Mouse (Mus musculus) myocyte (in vitro differentiated cells): Measurements from ENCODE around the gene Inpp5e. TPM values are rescaled to one million over a fixed set of nuclear protein-coding genes. Genes with fewer than 3 reads are reported as not detected.

Experiments
- H3K27me3 ChIP-seq: one replicate; pipeline ENCODE4 v1.6.1; 2011; ENCODE audit not compliant: control insufficient read depth, insufficient read depth, insufficient read length
- H3K36me3 ChIP-seq: one replicate; pipeline ENCODE4 v1.6.1; 2011; ENCODE audit not compliant: control insufficient read depth, insufficient read depth
- H3K4me2 ChIP-seq: one replicate; pipeline ENCODE4 v1.6.1; 2011; ENCODE audit warnings: low read depth, control low read depth
- H3K4me3 ChIP-seq: one replicate; pipeline ENCODE4 v1.5.1; 2011; ENCODE audit warnings: mild to moderate bottlenecking, control low read depth, moderate library complexity
- H3K79me2 ChIP-seq: one replicate; pipeline ENCODE4 v1.6.1; 2011; ENCODE audit not compliant: control insufficient read depth, insufficient read depth
- H3ac ChIP-seq: one replicate; pipeline ENCODE4 v1.6.1; 2011; ENCODE audit not compliant: control insufficient read depth, insufficient read length
- CEBPB ChIP-seq: IDR thresholded peaks from 2 replicates; pipeline ENCODE4 v1.6.1; 2011; ENCODE audit warnings: mild to moderate bottlenecking, moderate library complexity; ENCODE audit not compliant: poor library complexity, insufficient read depth, severe bottlenecking
- E2F4 ChIP-seq: IDR thresholded peaks from one replicate; pipeline ENCODE4 v1.6.1; 2011; ENCODE audit warnings: mild to moderate bottlenecking, control low read depth, moderate library complexity; ENCODE audit not compliant: insufficient read depth
- MAX ChIP-seq: IDR thresholded peaks from one replicate; pipeline ENCODE4 v1.6.1; 2011; ENCODE audit warnings: low read depth, mild to moderate bottlenecking, control low read depth
- MYOD1 ChIP-seq, 3 experiments: IDR thresholded peaks; one replicate each; pipeline ENCODE4 v1.6.1; 2011; ENCODE audit warnings: control low read depth in 2 of 3, low read depth in 2 of 3, mild to moderate bottlenecking in 2 of 3, moderate library complexity in 1 of 3; ENCODE audit not compliant: insufficient read length in 2 of 3, control insufficient read depth in 1 of 3
- MYOG ChIP-seq, 3 experiments: IDR thresholded peaks; one replicate each; pipeline ENCODE4 v1.6.1; 2011; ENCODE audit warnings: control low read depth in 2 of 3, low read depth in 2 of 3, mild to moderate bottlenecking in 2 of 3; ENCODE audit not compliant: insufficient read length in 2 of 3, control insufficient read depth in 1 of 3, insufficient read depth in 1 of 3
- POLR2A ChIP-seq: IDR thresholded peaks from one replicate; pipeline ENCODE4 v1.6.1; 2011; ENCODE audit warnings: low read depth, mild to moderate bottlenecking, control low read depth, moderate library complexity; ENCODE audit not compliant: insufficient read length
- POLR2AphosphoS2 ChIP-seq: IDR thresholded peaks from one replicate; pipeline ENCODE4 v1.6.1; 2011; ENCODE audit warnings: low read depth, control low read depth; ENCODE audit not compliant: insufficient read length
- REST ChIP-seq: IDR thresholded peaks from one replicate; pipeline ENCODE4 v1.6.1; 2011; ENCODE audit warnings: mild to moderate bottlenecking, control low read depth, moderate library complexity; ENCODE audit not compliant: insufficient read depth, insufficient read length
- SRF ChIP-seq: IDR thresholded peaks from one replicate; pipeline ENCODE4 v1.6.1; 2011; ENCODE audit warnings: low read depth; ENCODE audit not compliant: control insufficient read depth, insufficient read length
- TCF12 ChIP-seq: IDR thresholded peaks from one replicate; pipeline ENCODE4 v1.6.1; 2011; ENCODE audit warnings: mild to moderate bottlenecking, control low read depth; ENCODE audit not compliant: poor library complexity, insufficient read depth, severe bottlenecking
- TCF3 ChIP-seq: IDR thresholded peaks from one replicate; pipeline ENCODE4 v1.6.1; 2011; ENCODE audit warnings: low read depth, control low read depth; ENCODE audit not compliant: insufficient read length
- USF1 ChIP-seq: IDR thresholded peaks from one replicate; pipeline ENCODE4 v1.6.1; 2011; ENCODE audit warnings: low read depth, mild to moderate bottlenecking, control low read depth, moderate library complexity
- polyA plus RNA-seq: library from polyadenylated mRNA; unstranded; fragments of >200 nt; fragmentation: generic; extraction: Trizol; gene quantifications from one replicate; pipeline ENCODE4 v1.2.1, GENCODE M21; 2012; ENCODE audit warnings: missing spikeins

Gene Inpp5e
- polyA plus RNA-seq, 1 experiment, result 9.3 TPM

DNA sequence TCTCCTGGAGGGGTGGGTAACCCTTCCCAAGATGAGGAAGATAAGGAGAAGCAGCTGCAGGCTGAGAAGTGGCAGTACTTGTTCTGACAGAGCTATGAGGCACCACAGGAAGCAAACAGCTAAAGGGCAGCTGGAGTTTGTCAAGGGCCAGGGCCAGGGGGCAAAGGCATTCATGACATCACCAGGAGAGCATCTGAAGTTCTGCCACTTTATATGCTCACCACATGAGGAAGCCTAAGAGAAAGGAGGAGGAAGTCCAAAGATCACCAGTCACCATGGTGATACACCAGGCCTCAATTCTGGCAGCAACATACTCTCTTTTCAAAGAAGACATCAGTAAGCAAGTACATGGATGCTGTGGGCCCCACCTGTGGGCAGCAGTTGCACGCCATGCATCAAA is 14.1 kb upstream of the Inpp5e start:
- H3ac ChIP-seq, result no peak overlapping the region
- H3K4me3 ChIP-seq, result no peak overlapping the region
- no peak overlapping the region for H3K4me2 ChIP-seq
- H3K36me3 ChIP-seq, result peaks cover 60% of the 10 kb centered on the region
- no peak for TF ChIP-seq E2F4
- TF ChIP-seq TCF3, result no peak
- TF ChIP-seq SRF, result no peak
- no peak for TF ChIP-seq CEBPB
- no peak for TF ChIP-seq POLR2AphosphoS2
- TF ChIP-seq MAX, result no peak
- no peak for TF ChIP-seq USF1
- no peak for TF ChIP-seq MYOD1 (IDR thresholded peaks at IDR 0.05; ENCODE audit: control insufficient read depth in 1 of 3, insufficient read length in 2 of 3, low read depth in 2 of 3)
- TF ChIP-seq POLR2A, result no peak
- TF ChIP-seq REST, result no peak
- no peak for TF ChIP-seq TCF12
- TF ChIP-seq MYOG (IDR thresholded peaks at IDR 0.05; ENCODE audit: control insufficient read depth in 1 of 3, insufficient read depth in 1 of 3, insufficient read length in 2 of 3, low read depth in 2 of 3), result no peak
- H3K79me2 ChIP-seq, result no peaks in the 10 kb centered on the region
- no peaks in the 10 kb centered on the region for H3K27me3 ChIP-seq

DNA sequence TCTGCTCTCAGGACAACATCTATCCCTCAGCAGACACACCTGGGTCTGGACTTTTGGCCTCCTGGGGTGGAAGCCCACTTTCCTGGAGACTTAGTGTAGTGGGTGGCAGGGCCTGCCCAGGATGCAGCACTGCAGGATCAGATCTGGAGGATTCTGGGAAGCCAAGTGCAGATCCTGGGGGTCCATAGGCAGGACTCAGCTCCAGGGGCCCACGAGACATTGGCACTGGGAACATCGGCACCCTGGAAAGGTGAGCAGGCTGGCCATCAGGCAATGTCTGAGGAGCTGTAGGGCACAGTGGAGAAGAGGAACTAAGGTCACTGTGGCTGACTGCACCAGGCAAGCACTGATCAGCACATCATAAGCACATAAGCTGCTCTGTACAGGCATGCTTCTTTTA is 13.0 kb upstream of the Inpp5e start:
- H3ac ChIP-seq, result no peak overlapping the region
- no peak overlapping the region for H3K4me3 ChIP-seq
- H3K4me2 ChIP-seq, result no peak overlapping the region
- H3K79me2 ChIP-seq, result no peaks in the 10 kb centered on the region
- peaks cover 55% of the 10 kb centered on the region for H3K36me3 ChIP-seq
- no peak for TF ChIP-seq POLR2AphosphoS2
- no peak for TF ChIP-seq MYOD1 (IDR thresholded peaks at IDR 0.05; ENCODE audit: control insufficient read depth in 1 of 3, insufficient read length in 2 of 3, low read depth in 2 of 3)
- no peak for TF ChIP-seq TCF12
- TF ChIP-seq TCF3, result no peak
- no peak for TF ChIP-seq POLR2A
- no peak for TF ChIP-seq E2F4
- no peak for TF ChIP-seq MAX
- no peak for TF ChIP-seq MYOG (IDR thresholded peaks at IDR 0.05; ENCODE audit: control insufficient read depth in 1 of 3, insufficient read depth in 1 of 3, insufficient read length in 2 of 3, low read depth in 2 of 3)
- no peak for TF ChIP-seq REST
- no peak for TF ChIP-seq SRF
- no peak for TF ChIP-seq CEBPB
- no peak for TF ChIP-seq USF1
- H3K27me3 ChIP-seq, result no peaks in the 10 kb centered on the region

DNA sequence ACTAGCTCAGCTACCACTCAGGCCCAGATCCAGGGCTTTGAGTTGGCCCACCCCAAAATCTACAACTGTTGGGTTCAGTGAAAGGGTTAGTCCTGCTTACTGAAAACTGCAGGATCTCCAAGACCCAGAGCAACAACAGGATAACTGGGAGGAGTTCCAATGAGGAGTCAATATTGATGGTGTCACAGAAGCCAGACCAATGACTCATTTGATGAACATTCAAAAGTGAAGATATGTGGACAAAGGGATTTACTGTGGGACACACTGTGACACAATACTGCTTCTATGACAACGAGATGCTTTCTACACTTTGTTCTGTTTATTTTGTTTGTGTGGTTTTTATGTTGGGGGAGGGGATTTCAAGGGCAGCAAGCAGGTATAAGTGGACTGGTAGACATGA is 9.1 kb upstream of the Inpp5e start:
- H3K36me3 ChIP-seq, result peaks cover 41% of the 10 kb centered on the region
- H3K4me2 ChIP-seq, result no peak overlapping the region
- H3K27me3 ChIP-seq, result no peaks in the 10 kb centered on the region
- H3ac ChIP-seq, result no peak overlapping the region
- no peaks in the 10 kb centered on the region for H3K79me2 ChIP-seq
- no peak overlapping the region for H3K4me3 ChIP-seq
- TF ChIP-seq USF1 (no peak), SRF (no peak), MYOD1 (IDR thresholded peaks at IDR 0.05; ENCODE audit: control insufficient read depth in 1 of 3, insufficient read length in 2 of 3, low read depth in 2 of 3) (no peak), E2F4 (no peak), TCF3 (no peak), MAX (no peak), MYOG (IDR thresholded peaks at IDR 0.05; ENCODE audit: control insufficient read depth in 1 of 3, insufficient read depth in 1 of 3, insufficient read length in 2 of 3, low read depth in 2 of 3) (no peak), POLR2A (no peak), POLR2AphosphoS2 (no peak), REST (no peak), CEBPB (no peak), TCF12 (no peak)

GRCm38 (mm10) chr2:26417066-26417465 is 8.1 kb upstream of the Inpp5e start:
- Histone ChIP-seq H3K36me3 (peaks cover 45% of the 10 kb centered on the region), H3K4me3 (no peak overlapping the region), H3K27me3 (no peaks in the 10 kb centered on the region), H3K4me2 (no peak overlapping the region), H3K79me2 (no peaks in the 10 kb centered on the region), H3ac (no peak overlapping the region)
- TF ChIP-seq POLR2AphosphoS2, result no peak
- no peak for TF ChIP-seq USF1
- TF ChIP-seq SRF, result no peak
- TF ChIP-seq MYOG (IDR thresholded peaks at IDR 0.05; ENCODE audit: control insufficient read depth in 1 of 3, insufficient read depth in 1 of 3, insufficient read length in 2 of 3, low read depth in 2 of 3), result no peak
- TF ChIP-seq CEBPB, result no peak
- no peak for TF ChIP-seq MAX
- no peak for TF ChIP-seq TCF12
- TF ChIP-seq MYOD1 (IDR thresholded peaks at IDR 0.05; ENCODE audit: control insufficient read depth in 1 of 3, insufficient read length in 2 of 3, low read depth in 2 of 3), result no peak
- no peak for TF ChIP-seq REST
- TF ChIP-seq POLR2A, result no peak
- TF ChIP-seq E2F4, result no peak
- no peak for TF ChIP-seq TCF3
